Mouse (Mus musculus): ENCODE results near the gene Strada. TPM values are rescaled to one million over a fixed set of nuclear protein-coding genes. Genes with fewer than 3 reads are reported as not detected.

The Strada gene
- total and polyA plus RNA-seq, 2 experiments from 2014 or later: 25.0 to 39.2 TPM

GRCm38 (mm10) chr11:106176372-106176771 lies 25.6 kb downstream of the Strada start:
- Histone ChIP-seq H3K4me1 (ENCODE audit: insufficient read depth, low read length) (no peaks in the 10 kb centered on the region), H3K36me3 (ENCODE audit: insufficient read depth, low read length) (no peaks in the 10 kb centered on the region), H3K27ac (no peak overlapping the region), H3K9me3 (ENCODE audit: low read length) (no peaks in the 10 kb centered on the region), H3K9ac (replicated peaks; ENCODE audit: low read length) (no peak overlapping the region), H3K4me2 (ENCODE audit: low read depth, low read length) (no peak overlapping the region), H3K27me3 (ENCODE audit: insufficient read depth, low read length) (no peaks in the 10 kb centered on the region), H3K4me3 (ENCODE audit: low read length) (no peak overlapping the region)
- 93% methylated on average over 5 of the region's 5 CpGs for WGBS
- DNase-seq (ENCODE audit: low spot score): no peak
- TF ChIP-seq CTCF (IDR thresholded peaks at IDR 0.05; ENCODE audit: low read depth): no peak
- no peak for ATAC-seq

- TF ChIP-seq CTCF (IDR thresholded peaks at IDR 0.05; ENCODE audit: low read depth): no peak
- Histone ChIP-seq H3K27me3 (ENCODE audit: insufficient read depth, low read length) (no peaks in the 10 kb centered on the region), H3K4me3 (ENCODE audit: low read length) (no peak overlapping the region), H3K36me3 (ENCODE audit: insufficient read depth, low read length) (peaks cover 4% of the 10 kb centered on the region; the same call in 1 of the 2 replicates), H3K27ac (no peak overlapping the region), H3K9me3 (ENCODE audit: low read length) (no peaks in the 10 kb centered on the region), H3K4me2 (ENCODE audit: low read depth, low read length) (no peak overlapping the region), H3K4me1 (ENCODE audit: insufficient read depth, low read length) (no peaks in the 10 kb centered on the region), H3K9ac (replicated peaks; ENCODE audit: low read length) (no peak overlapping the region)
- DNase-seq (ENCODE audit: low spot score) (no peak), ATAC-seq (no peak)
- 69% methylated on average over 3 of the region's 3 CpGs for WGBS
These were observed 26.9 kb downstream of the Strada start for GRCm38 (mm10) chr11:106175081-106175480.

GRCm38 (mm10) chr11:106174372-106174771 lies 27.6 kb downstream of the Strada start:
- Histone ChIP-seq H3K27me3 (ENCODE audit: insufficient read depth, low read length) (no peaks in the 10 kb centered on the region), H3K9ac (replicated peaks; ENCODE audit: low read length) (no peak overlapping the region), H3K4me2 (ENCODE audit: low read depth, low read length) (no peak overlapping the region), H3K36me3 (ENCODE audit: insufficient read depth, low read length) (peaks cover 7% of the 10 kb centered on the region; the same call in 1 of the 2 replicates), H3K4me3 (ENCODE audit: low read length) (no peak overlapping the region), H3K9me3 (ENCODE audit: low read length) (no peaks in the 10 kb centered on the region), H3K27ac (no peak overlapping the region), H3K4me1 (ENCODE audit: insufficient read depth, low read length) (no peaks in the 10 kb centered on the region)
- TF ChIP-seq CTCF (IDR thresholded peaks at IDR 0.05; ENCODE audit: low read depth): no peak
- DNase-seq (ENCODE audit: low spot score) (no peak), ATAC-seq (no peak)
- 74% methylated on average over 5 of the region's 5 CpGs for WGBS

- Histone ChIP-seq H3K36me3 (ENCODE audit: insufficient read depth, low read length) (peaks cover 11% of the 10 kb centered on the region; the same call in 1 of the 2 replicates), H3K4me1 (ENCODE audit: insufficient read depth, low read length) (no peaks in the 10 kb centered on the region), H3K27ac (no peak overlapping the region), H3K9me3 (ENCODE audit: low read length) (no peaks in the 10 kb centered on the region), H3K4me3 (ENCODE audit: low read length) (no peak overlapping the region), H3K4me2 (ENCODE audit: low read depth, low read length) (no peak overlapping the region), H3K27me3 (ENCODE audit: insufficient read depth, low read length) (no peaks in the 10 kb centered on the region), H3K9ac (replicated peaks; ENCODE audit: low read length) (no peak overlapping the region)
- DNase-seq (ENCODE audit: low spot score): no peak
- 98% methylated on average over 2 of the region's 2 CpGs for WGBS
- ATAC-seq: no peak
- no peak for TF ChIP-seq CTCF (IDR thresholded peaks at IDR 0.05; ENCODE audit: low read depth)
These were observed 28.7 kb downstream of the Strada start for GRCm38 (mm10) chr11:106173228-106173627.

- H3K4me3 ChIP-seq (ENCODE audit: low read length): no peak overlapping the region
- no peaks in the 10 kb centered on the region for H3K9me3 ChIP-seq (ENCODE audit: low read length)
- peak; percentile 63 for TF ChIP-seq CTCF (IDR thresholded peaks at IDR 0.05; ENCODE audit: low read depth)
- no peak overlapping the region for H3K4me2 ChIP-seq (ENCODE audit: low read depth, low read length)
- ATAC-seq: no peak
- H3K4me1 ChIP-seq (ENCODE audit: insufficient read depth, low read length): no peaks in the 10 kb centered on the region
- WGBS: 83% methylated on average over 7 of the region's 7 CpGs
- H3K9ac ChIP-seq (replicated peaks; ENCODE audit: low read length): no peak overlapping the region
- no peaks in the 10 kb centered on the region for H3K27me3 ChIP-seq (ENCODE audit: insufficient read depth, low read length)
- no peak overlapping the region for H3K27ac ChIP-seq
- peak; percentile 58 for DNase-seq (ENCODE audit: low spot score)
- H3K36me3 ChIP-seq (ENCODE audit: insufficient read depth, low read length): peaks cover 21% of the 10 kb centered on the region; the same call in 1 of the 2 replicates
These were observed 31.2 kb downstream of the Strada start for GRCm38 (mm10) chr11:106170807-106171206.

GRCm38 (mm10) chr11:106167435-106167834 lies 34.5 kb downstream of the Strada start:
- TF ChIP-seq CTCF (IDR thresholded peaks at IDR 0.05; ENCODE audit: low read depth): no peak
- peaks cover 47% of the 10 kb centered on the region; the same call in 1 of the 2 replicates for H3K36me3 ChIP-seq (ENCODE audit: insufficient read depth, low read length)
- ATAC-seq: no peak
- no peaks in the 10 kb centered on the region for H3K4me1 ChIP-seq (ENCODE audit: insufficient read depth, low read length)
- 87% methylated on average over 5 of the region's 5 CpGs for WGBS
- H3K4me3 ChIP-seq (ENCODE audit: low read length): no peak overlapping the region
- no peak overlapping the region for H3K27ac ChIP-seq
- H3K9me3 ChIP-seq (ENCODE audit: low read length): no peaks in the 10 kb centered on the region
- no peaks in the 10 kb centered on the region for H3K27me3 ChIP-seq (ENCODE audit: insufficient read depth, low read length)
- no peak for DNase-seq (ENCODE audit: low spot score)
- H3K9ac ChIP-seq (replicated peaks; ENCODE audit: low read length): no peak overlapping the region
- no peak overlapping the region for H3K4me2 ChIP-seq (ENCODE audit: low read depth, low read length)

- ATAC-seq (no peak), DNase-seq (ENCODE audit: low spot score) (no peak)
- Histone ChIP-seq H3K9ac (replicated peaks; ENCODE audit: low read length) (no peak overlapping the region), H3K36me3 (ENCODE audit: insufficient read depth, low read length) (peaks cover 43% of the 10 kb centered on the region; the same call in 1 of the 2 replicates), H3K27ac (no peak overlapping the region), H3K4me3 (ENCODE audit: low read length) (no peak overlapping the region), H3K4me2 (ENCODE audit: low read depth, low read length) (no peak overlapping the region), H3K4me1 (ENCODE audit: insufficient read depth, low read length) (peaks cover 11% of the 10 kb centered on the region; the same call in 1 of the 2 replicates), H3K27me3 (ENCODE audit: insufficient read depth, low read length) (no peaks in the 10 kb centered on the region), H3K9me3 (ENCODE audit: low read length) (no peaks in the 10 kb centered on the region)
- 91% methylated on average over 16 of the region's 16 CpGs for WGBS
- no peak for TF ChIP-seq CTCF (IDR thresholded peaks at IDR 0.05; ENCODE audit: low read depth)
These were observed 37.3 kb downstream of the Strada start for GRCm38 (mm10) chr11:106164601-106165180.
